Mouse (Mus musculus): ENCODE measurements around the gene Hmg20b. TPM values are rescaled to one million over a fixed set of nuclear protein-coding genes. Genes with fewer than 3 reads are reported as not detected.

Gene Hmg20b
- polyA plus RNA-seq, 1 experiment from 2014 or later: 122 TPM

GRCm38 (mm10) chr10:81362336-81362949 is 12.2 kb upstream of the Hmg20b start:
- H3K27me3 ChIP-seq: peaks cover 61% of the 10 kb centered on the region
- peaks cover 52% of the 10 kb centered on the region for H3K4me1 ChIP-seq (replicated peaks)
- WGBS: 77% methylated on average over 12 of the region's 12 CpGs

GRCm38 (mm10) chr10:81360721-81361120 is 10.4 kb upstream of the Hmg20b start:
- Histone ChIP-seq H3K36me3 (peaks cover 16% of the 10 kb centered on the region; the same call in 1 of the 2 replicates), H3K27me3 (peaks cover 53% of the 10 kb centered on the region), H3K9ac (replicated peaks) (no peak overlapping the region), H3K27ac (no peak overlapping the region), H3K4me1 (replicated peaks) (peaks cover 64% of the 10 kb centered on the region), H3K4me3 (replicated peaks) (no peak overlapping the region), H3K9me3 (no peaks in the 10 kb centered on the region), H3K4me2 (no peak overlapping the region)
- no peak for ATAC-seq (ENCODE audit: insufficient number of reproducible peaks, insufficient read depth, low FRiP score, low TSS enrichment, low read depth)
- 62% methylated on average over 8 of the region's 8 CpGs for WGBS

More at GRCm38 (mm10) chr10:81362336-81362949, 12.2 kb upstream of the Hmg20b start:
- ATAC-seq (ENCODE audit: insufficient number of reproducible peaks, insufficient read depth, low FRiP score, low TSS enrichment, low read depth): no peak
- Histone ChIP-seq H3K36me3 (peaks cover 30% of the 10 kb centered on the region), H3K4me2 (no peak overlapping the region), H3K9ac (replicated peaks) (0 out of 2 replicates have a peak overlapping the region, but pooled peaks have one; percentile 18), H3K27ac (no peak overlapping the region), H3K4me3 (replicated peaks) (no peak overlapping the region), H3K9me3 (no peaks in the 10 kb centered on the region)

- Histone ChIP-seq H3K9me3 (no peaks in the 10 kb centered on the region), H3K4me1 (replicated peaks) (peaks cover 50% of the 10 kb centered on the region), H3K27me3 (peaks cover 35% of the 10 kb centered on the region), H3K36me3 (peaks cover 16% of the 10 kb centered on the region; the same call in 1 of the 2 replicates), H3K9ac (replicated peaks) (peak overlapping the region; percentile 78; the same call in 1 of the 2 replicates), H3K27ac (no peak overlapping the region), H3K4me3 (replicated peaks) (no peak overlapping the region), H3K4me2 (peak overlapping the region; percentile 94; the same call in 1 of the 2 replicates)
- WGBS: 56% methylated on average over 1 of the region's 1 CpGs
- ATAC-seq (ENCODE audit: insufficient number of reproducible peaks, insufficient read depth, low FRiP score, low TSS enrichment, low read depth): no peak
Measured at GRCm38 (mm10) chr10:81358841-81359240, 8.6 kb upstream of the Hmg20b start.

DNA sequence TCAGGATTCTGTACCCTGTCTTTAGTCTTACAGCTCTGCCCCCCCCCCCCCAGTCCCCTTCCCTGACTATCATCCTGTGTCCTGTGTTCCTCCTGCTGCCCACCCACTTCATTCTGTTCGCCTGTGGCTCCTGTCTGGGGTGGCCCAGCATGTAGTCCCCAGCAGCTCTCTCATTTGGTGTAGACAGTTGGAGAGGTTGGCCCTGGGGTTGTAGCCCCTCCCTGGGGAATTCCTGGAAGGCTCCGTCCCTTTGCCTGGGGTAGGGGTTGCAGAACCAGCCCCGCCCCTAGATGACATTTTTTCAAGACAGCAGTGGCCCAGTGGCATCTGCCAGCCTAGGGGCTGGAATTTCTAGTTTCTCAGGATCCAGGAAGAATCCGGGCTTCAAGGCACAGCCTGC is 7.9 kb upstream of the Hmg20b start:
- H3K4me3 ChIP-seq (replicated peaks): peak overlapping the region; percentile 75
- WGBS: 38% methylated on average over 4 of the region's 4 CpGs
- peaks cover 16% of the 10 kb centered on the region; the same call in 1 of the 2 replicates for H3K36me3 ChIP-seq
- peak overlapping the region; percentile 78 for H3K9ac ChIP-seq (replicated peaks)
- H3K4me1 ChIP-seq (replicated peaks): peaks cover 43% of the 10 kb centered on the region
- H3K9me3 ChIP-seq: no peaks in the 10 kb centered on the region
- no peak overlapping the region for H3K27ac ChIP-seq
- peaks cover 28% of the 10 kb centered on the region for H3K27me3 ChIP-seq
- ATAC-seq (ENCODE audit: insufficient number of reproducible peaks, insufficient read depth, low FRiP score, low TSS enrichment, low read depth): no peak
- H3K4me2 ChIP-seq: peak overlapping the region; percentile 94

DNA sequence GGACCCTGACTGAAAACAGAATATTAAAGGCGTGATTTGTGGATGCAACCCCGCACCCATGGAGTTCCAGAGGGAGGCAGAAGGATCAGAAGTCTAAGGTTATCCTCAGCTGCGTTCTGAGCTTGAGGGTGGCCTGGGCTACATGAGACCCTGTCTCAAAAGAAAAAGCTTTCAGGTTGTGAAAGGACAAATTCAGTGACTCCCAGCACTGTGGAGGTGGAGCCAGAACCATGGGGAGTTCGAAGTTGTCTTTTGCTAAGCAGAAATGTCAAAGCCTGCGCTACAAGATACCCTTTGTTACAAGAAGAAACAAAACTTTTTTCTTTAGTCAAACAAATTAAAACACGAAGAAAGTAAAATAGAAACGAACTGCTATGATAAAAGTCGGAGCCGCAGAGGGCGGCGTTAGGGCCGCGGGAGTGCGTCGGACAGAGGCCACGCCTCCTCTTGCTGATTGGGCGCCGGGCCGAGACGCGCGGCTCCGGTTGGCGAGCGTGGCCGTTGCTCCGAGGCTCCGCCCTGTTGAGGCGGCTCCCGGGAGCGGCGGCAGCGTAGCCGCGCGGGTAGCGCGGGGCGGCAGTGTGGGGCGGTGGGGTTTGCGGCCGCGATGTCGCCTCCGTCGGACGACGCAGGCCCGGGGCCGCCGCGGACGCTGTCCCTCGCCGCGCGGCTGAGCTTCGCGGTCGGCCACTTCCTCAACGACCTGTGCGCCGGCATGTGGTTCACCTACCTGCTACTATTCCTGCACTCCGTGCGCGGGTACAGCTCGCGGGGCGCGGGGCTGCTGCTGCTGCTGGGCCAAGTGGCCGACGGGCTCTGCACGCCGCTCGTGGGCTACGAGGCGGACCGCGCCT is 6.9 kb upstream of the Hmg20b start, which contains the start of gene Mfsd12:
TSS of gene Mfsd12 (plus strand) at position 501 of the 854 bp plus-strand sequence.
- H3K4me2 ChIP-seq: peak within 1 kb of the TSS; percentile 94
- H3K4me1 ChIP-seq (replicated peaks): peaks cover 42% of the 10 kb centered on the region
- peaks cover 18% of the 10 kb centered on the region; the same call in 1 of the 2 replicates for H3K27me3 ChIP-seq
- H3K4me3 ChIP-seq (replicated peaks): peak within 1 kb of the TSS; percentile 75
- peak; percentile 73 for ATAC-seq (ENCODE audit: insufficient number of reproducible peaks, insufficient read depth, low FRiP score, low TSS enrichment, low read depth)
- 2% methylated on average over 79 of the region's 79 CpGs for WGBS
- H3K9ac ChIP-seq (replicated peaks): peak within 1 kb of the TSS; percentile 78
- H3K27ac ChIP-seq: no peak within 1 kb of the TSS
- H3K9me3 ChIP-seq: no peaks in the 10 kb centered on the region
- H3K36me3 ChIP-seq: peaks cover 6% of the 10 kb centered on the region; the same call in 1 of the 2 replicates

DNA sequence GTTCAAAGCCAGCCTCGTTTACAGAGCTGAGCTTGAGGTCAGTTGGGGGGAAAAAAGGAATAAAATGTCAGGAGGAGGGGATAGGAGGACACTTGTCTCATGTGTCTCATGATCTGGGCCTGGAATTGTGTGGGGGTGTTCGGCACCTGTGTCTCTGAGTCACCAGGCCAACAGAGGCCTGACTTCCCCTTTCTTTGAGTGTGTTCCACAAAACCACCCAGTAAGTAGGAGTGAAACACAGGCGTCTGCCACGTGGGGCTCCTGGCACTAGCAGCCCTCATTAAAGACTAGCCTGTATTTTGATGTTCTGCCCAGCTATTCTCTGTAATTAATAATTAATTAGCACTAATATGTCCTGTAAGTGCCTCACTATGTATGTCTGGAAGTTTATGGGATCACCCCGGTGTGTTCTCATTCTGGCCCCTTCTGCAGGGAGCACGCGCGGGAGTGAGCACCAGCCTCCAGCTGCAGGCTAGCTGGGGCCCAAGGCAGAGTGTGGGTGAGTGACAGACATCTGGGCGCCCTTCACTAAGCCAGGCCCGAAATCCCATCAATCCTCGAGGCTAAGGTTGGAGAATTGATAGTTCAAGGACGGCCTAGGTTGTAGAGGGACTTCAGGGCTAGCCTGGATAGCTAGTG is 6.2 kb upstream of the Hmg20b start:
- no peaks in the 10 kb centered on the region for H3K9me3 ChIP-seq
- peak overlapping the region; percentile 75; the same call in 1 of the 2 replicates for H3K4me3 ChIP-seq (replicated peaks)
- H3K27ac ChIP-seq: no peak overlapping the region
- WGBS: 44% methylated on average over 12 of the region's 12 CpGs
- no peak for ATAC-seq (ENCODE audit: insufficient number of reproducible peaks, insufficient read depth, low FRiP score, low TSS enrichment, low read depth)
- H3K4me1 ChIP-seq (replicated peaks): peaks cover 48% of the 10 kb centered on the region
- no peaks in the 10 kb centered on the region; the same call in 1 of the 2 replicates for H3K36me3 ChIP-seq
- H3K4me2 ChIP-seq: peak overlapping the region; percentile 94
- H3K27me3 ChIP-seq: peaks cover 12% of the 10 kb centered on the region; the same call in 1 of the 2 replicates
- 0 out of 2 replicates have a peak overlapping the region, but pooled peaks have one; percentile 12 for H3K9ac ChIP-seq (replicated peaks)

- Histone ChIP-seq H3K4me3 (replicated peaks) (no peak overlapping the region), H3K27me3 (peaks cover 12% of the 10 kb centered on the region; the same call in 1 of the 2 replicates), H3K4me2 (no peak overlapping the region), H3K27ac (no peak overlapping the region), H3K9me3 (no peaks in the 10 kb centered on the region), H3K4me1 (replicated peaks) (peaks cover 50% of the 10 kb centered on the region), H3K36me3 (no peaks in the 10 kb centered on the region), H3K9ac (replicated peaks) (no peak overlapping the region; the same call in 1 of the 2 replicates)
- WGBS: 86% methylated on average over 4 of the region's 4 CpGs
- no peak for ATAC-seq (ENCODE audit: insufficient number of reproducible peaks, insufficient read depth, low FRiP score, low TSS enrichment, low read depth)
Measured at GRCm38 (mm10) chr10:81355533-81355932, 5.3 kb upstream of the Hmg20b start.

DNA sequence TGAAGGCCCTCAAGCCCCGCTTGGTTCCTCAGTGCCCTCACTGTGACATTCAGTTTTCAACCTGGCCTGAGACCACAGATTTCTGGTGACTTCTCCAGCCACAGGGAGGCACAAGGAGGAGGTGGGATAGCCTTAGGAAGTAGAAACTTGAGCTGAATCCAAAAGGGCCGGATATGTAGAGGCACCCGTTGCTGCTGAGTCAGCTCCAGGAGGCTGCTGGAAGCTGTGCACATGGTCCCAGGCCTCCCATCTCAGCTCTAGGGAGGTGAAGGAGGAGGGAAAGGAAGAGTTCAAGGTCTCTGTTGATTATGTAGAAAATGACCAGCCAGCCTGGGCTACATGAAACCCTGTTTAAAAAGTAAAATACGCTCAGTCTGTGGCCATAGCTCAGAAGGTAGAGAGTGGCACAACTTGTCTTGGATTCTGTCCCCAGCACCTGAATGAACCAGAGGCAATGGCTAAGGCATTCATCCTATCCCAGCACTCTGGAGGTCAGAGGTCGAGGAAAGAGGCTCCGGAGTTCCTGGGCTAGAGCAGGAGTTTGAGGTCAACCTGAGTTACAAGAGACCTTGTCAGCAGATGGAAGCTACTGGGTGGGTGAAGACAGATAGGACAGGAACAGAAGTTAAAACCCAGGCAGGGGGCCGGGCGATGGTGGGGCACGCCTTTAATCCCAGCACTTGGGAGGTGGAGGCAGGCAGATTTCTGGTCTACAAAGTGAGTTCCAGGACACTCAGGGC is 4.6 kb upstream of the Hmg20b start:
- Histone ChIP-seq H3K27me3 (peaks cover 12% of the 10 kb centered on the region; the same call in 1 of the 2 replicates), H3K9ac (replicated peaks) (no peak overlapping the region), H3K4me2 (no peak overlapping the region), H3K36me3 (no peaks in the 10 kb centered on the region), H3K4me3 (replicated peaks) (no peak overlapping the region), H3K4me1 (replicated peaks) (peaks cover 48% of the 10 kb centered on the region), H3K9me3 (no peaks in the 10 kb centered on the region), H3K27ac (no peak overlapping the region)
- 67% methylated on average over 9 of the region's 9 CpGs for WGBS
- no peak for ATAC-seq (ENCODE audit: insufficient number of reproducible peaks, insufficient read depth, low FRiP score, low TSS enrichment, low read depth)

GRCm38 (mm10) chr10:81351678-81352291 is 1.5 kb upstream of the Hmg20b start:
- H3K27ac ChIP-seq: no peak overlapping the region
- no peaks in the 10 kb centered on the region for H3K9me3 ChIP-seq
- no peak for ATAC-seq (ENCODE audit: insufficient number of reproducible peaks, insufficient read depth, low FRiP score, low TSS enrichment, low read depth)
- no peak overlapping the region for H3K4me3 ChIP-seq (replicated peaks)
- H3K4me1 ChIP-seq (replicated peaks): peaks cover 48% of the 10 kb centered on the region
- H3K36me3 ChIP-seq: peaks cover 19% of the 10 kb centered on the region
- no peak overlapping the region for H3K4me2 ChIP-seq
- 0 out of 2 replicates have a peak, but pooled peaks cover 12% of the 10 kb centered on the region for H3K27me3 ChIP-seq
- no peak overlapping the region for H3K9ac ChIP-seq (replicated peaks)
- WGBS: 21% methylated on average over 9 of the region's 9 CpGs

DNA sequence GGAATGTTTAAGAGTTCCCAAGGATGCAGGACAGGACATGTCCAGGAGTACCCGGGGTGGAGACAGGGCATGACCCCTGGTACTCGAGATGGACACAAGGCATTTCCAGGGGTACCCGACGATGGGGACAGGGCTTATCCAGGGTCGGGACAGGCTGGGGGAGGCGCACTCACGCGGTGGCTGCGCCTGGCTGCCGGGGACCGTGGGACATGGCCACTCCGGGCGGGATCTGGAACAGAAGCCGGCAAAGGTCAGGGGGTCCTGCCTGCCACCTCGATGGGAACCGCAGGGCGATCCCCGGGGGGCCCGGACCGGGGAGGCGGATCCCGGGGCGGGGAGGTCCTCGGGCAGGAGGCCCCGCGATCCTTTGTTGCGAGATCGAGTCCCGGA is 324 bp downstream of the Hmg20b start:
- H3K9ac ChIP-seq (replicated peaks): peak overlapping the region; percentile 91
- peak; percentile 4; the same call in 1 of the 2 replicates for ATAC-seq (ENCODE audit: insufficient number of reproducible peaks, insufficient read depth, low FRiP score, low TSS enrichment, low read depth)

More for the DNA sequence above, 324 bp downstream of the Hmg20b start:
- peak overlapping the region; percentile 94 for H3K4me3 ChIP-seq (replicated peaks)
- H3K9me3 ChIP-seq: no peaks in the 10 kb centered on the region
- H3K27me3 ChIP-seq: peaks cover 29% of the 10 kb centered on the region
- H3K27ac ChIP-seq: peak overlapping the region; percentile 81
- WGBS: 0% methylated on average over 28 of the region's 29 CpGs
- peaks cover 30% of the 10 kb centered on the region for H3K36me3 ChIP-seq
- H3K4me1 ChIP-seq (replicated peaks): peaks cover 47% of the 10 kb centered on the region
- H3K4me2 ChIP-seq: peak overlapping the region; percentile 92
